Mouse (Mus musculus): ENCODE results near the gene Ubash3a.

GRCm38 (mm10) chr17:31191825-31192224, 15.8 kb upstream of the Ubash3a start:
- TF ChIP-seq CTCF (IDR thresholded peaks at IDR 0.05; ENCODE audit: extremely low read depth, insufficient read depth, low read length): no peak
- TF ChIP-seq POLR2A (IDR thresholded peaks at IDR 0.05; ENCODE audit: extremely low read depth, insufficient read depth, low read length): no peak
